In genomic region chr1:92139001-92139400, GRCm38 (mm10) we compare ENCODE assay signal across 27 mouse cellular contexts. TPM values are rescaled to one million over a fixed set of nuclear protein-coding genes. Genes with fewer than 3 reads are reported as not detected.
A peak's percentile ranks its signal among the peaks of the same experiment; 100 is the strongest.
DNase-seq lines count a peak whose midpoint lies in the region; ATAC-seq and TF ChIP-seq lines count a peak whose summit lies in the region.
"Had no signal": no experiment of that assay in that cellular context is flagged by ENCODE, and none has a peak within 500 bp of the region (broad histone marks: within the 10 kb centered on the region; RNA-seq: fewer than 3 reads in every experiment).

No protein-coding gene starts in this region.

- TF ChIP-seq CTCF in gastrocnemius, adult 2 months (IDR thresholded peaks at IDR 0.05), result no peak

- no peak overlapping the region for H3K4me3 ChIP-seq in gastrocnemius, adult 2 months
- H3K4me3 ChIP-seq: embryonic facial prominence, embryonic 12.5 days; embryonic facial prominence, embryonic 15.5 days; erythroblast, embryonic 14.5 days; forebrain, embryonic 12.5 days; forebrain, embryonic 15.5 days; heart, embryonic 10.5 days; heart, embryonic 13.5 days had no signal

- DNase-seq in gastrocnemius, adult 2 months, result no peak
- no peak for DNase-seq in gastrocnemius, postnatal 36 days
- peak; percentile 72 for DNase-seq in adrenal gland, adult 8-10 months
- DNase-seq in adrenal gland, postnatal 10 days, result peak; percentile 38
- peak; percentile 60 to 69 for DNase-seq in adrenal gland, postnatal 36 days
- DNase-seq: cerebellum, adult 11 months; cerebellum, adult 2 months; cerebellum, adult 9-11 months; cerebellum, postnatal 25 days; gastrocnemius, postnatal 10 days; heart, adult 18-20 months; heart, postnatal 14 days; heart, postnatal 4 days; kidney, adult 18-20 months had no signal

- no peak for ATAC-seq in erythroblast, adult 5-6 weeks (replicated peaks; ENCODE audit: low FRiP score, poor library complexity, severe bottlenecking)
- ATAC-seq: CD4-positive, CD25-positive, alpha-beta regulatory T cell, adult 4 months; forebrain, embryonic 15.5 days; hindbrain, postnatal 0 days; inflammation-experienced regulatory T-cells, adult 6 months; intestine, embryonic 16.5 days had no signal

- intact Hi-C loops in gastrocnemius, adult 2 months (cut with DNase I), result no loop called here
- intact Hi-C loops in gastrocnemius, postnatal 36 days (cut with DNase I), result loop anchor here (5.0 kb wide), 1 partner anchor 38 kb away; no protein-coding TSS in a partner anchor

- 0 out of 2 replicates have a peak overlapping the region, but pooled peaks have one; percentile 16 for H3K27ac ChIP-seq in gastrocnemius, adult 2 months
- H3K27ac ChIP-seq: embryonic facial prominence, embryonic 12.5 days; embryonic facial prominence, embryonic 15.5 days; forebrain, embryonic 12.5 days; forebrain, embryonic 15.5 days; heart, embryonic 10.5 days; heart, embryonic 13.5 days; hindbrain, embryonic 14.5 days; hindbrain, postnatal 0 days had no signal

RNA-seq across cellular contexts. Expression of gene Hdac4, which starts 56.5 kb away (rescaled TPM):
- total RNA-seq in gastrocnemius, adult 2 months (2021), result 10 to 100 TPM; 41.8 to 66.3 TPM
- 10 to 100 TPM; 43.4 to 50.5 TPM for total RNA-seq in gastrocnemius, postnatal 36 days (2021)
- 100 to 1,000 TPM in 2 of 4 experiments, 10 to 100 TPM in 2; 94.2 to 128 (median 101) TPM for total RNA-seq in adrenal gland, adult 8-10 months (2022)
- total RNA-seq in adrenal gland, postnatal 10 days (2021), result 10 to 100 TPM; 55.3 to 74.5 TPM
- total RNA-seq in adrenal gland, postnatal 36 days (2021), result 10 to 100 TPM; 76.9 to 97.4 TPM
- total RNA-seq in erythroblast, adult 5-6 weeks (2015; ENCODE audit: low replicate concordance), result 3.1 and 4.6 TPM in 2 replicates
- total RNA-seq in erythroblast, adult 5-6 weeks (2017; ENCODE audit: low replicate concordance), result 3.4 and 4.7 TPM in 2 replicates

Comparison
In these comparisons a context has a peak if more than half of its experiments do, and no peak if none do; other contexts are left out.
1. DNase-seq: peak in adrenal gland, adult 8-10 months (single experiment), adrenal gland, postnatal 10 days (single experiment) and adrenal gland, postnatal 36 days (2 of 2); none in gastrocnemius, adult 2 months (single experiment) and gastrocnemius, postnatal 36 days (0 of 2).
2. RNA of gene Hdac4, which starts 56.5 kb away (total RNA-seq): 94.2 to 128 TPM in adrenal gland, adult 8-10 months, 76.9 to 97.4 TPM in adrenal gland, postnatal 36 days, 55.3 to 74.5 TPM in adrenal gland, postnatal 10 days, 41.8 to 66.3 TPM in gastrocnemius, adult 2 months and 43.4 to 50.5 TPM in gastrocnemius, postnatal 36 days; 3.1 to 4.7 TPM in erythroblast, adult 5-6 weeks; every median in the first group is over 4 times any median in the second.